Mouse (Mus musculus) G1E-ER4 (cell line): Measurements from ENCODE around the gene Ninl. TPM values are rescaled to one million over a fixed set of nuclear protein-coding genes. Genes with fewer than 3 reads are reported as not detected.

Experiments used
- GATA1 ChIP-seq: IDR thresholded peaks from one replicate; pipeline ENCODE4 v1.8.0; 2012; ENCODE audit warnings: low read length, inconsistent platforms
- polyA plus RNA-seq: library from polyadenylated mRNA; stranded (reverse); fragments of >175 nt; gene quantifications from 2 replicates; pipeline ENCODE4 v1.2.3, GENCODE M21; 2012

Gene Ninl
- polyA plus RNA-seq, 1 experiment: 9.6 TPM

DNA sequence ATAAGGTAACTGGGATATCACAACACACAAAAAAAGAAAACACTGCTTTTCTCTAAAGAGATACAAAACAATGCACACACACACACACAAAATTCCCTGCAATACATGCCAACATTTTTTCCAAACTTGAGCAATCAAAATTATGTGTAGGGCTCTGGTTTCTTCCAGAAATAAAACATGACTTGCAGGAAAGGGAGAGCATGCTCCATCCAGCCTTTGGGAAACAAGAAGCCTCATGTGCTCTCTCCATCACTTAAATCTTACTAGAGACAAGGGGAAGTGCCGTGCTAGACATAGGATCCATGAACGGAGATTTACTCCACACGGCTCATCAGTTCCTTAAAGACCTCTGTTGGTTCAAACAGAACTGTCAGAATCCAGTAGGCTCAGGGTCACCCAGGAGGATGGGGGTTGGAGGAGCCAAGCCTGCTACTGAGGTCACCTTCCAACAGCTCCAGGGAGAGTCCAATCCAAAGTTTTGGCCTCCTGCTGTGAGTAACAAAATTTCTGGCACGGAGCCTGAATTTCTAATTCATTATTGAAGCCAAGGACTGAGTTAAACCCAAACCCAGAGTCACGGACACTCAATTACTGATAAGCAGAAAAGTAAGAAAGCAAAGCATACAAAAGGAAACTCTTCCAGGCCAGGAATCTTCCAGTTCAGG lies 32.8 kb downstream of the Ninl start:
- TF ChIP-seq GATA1: no peak

DNA sequence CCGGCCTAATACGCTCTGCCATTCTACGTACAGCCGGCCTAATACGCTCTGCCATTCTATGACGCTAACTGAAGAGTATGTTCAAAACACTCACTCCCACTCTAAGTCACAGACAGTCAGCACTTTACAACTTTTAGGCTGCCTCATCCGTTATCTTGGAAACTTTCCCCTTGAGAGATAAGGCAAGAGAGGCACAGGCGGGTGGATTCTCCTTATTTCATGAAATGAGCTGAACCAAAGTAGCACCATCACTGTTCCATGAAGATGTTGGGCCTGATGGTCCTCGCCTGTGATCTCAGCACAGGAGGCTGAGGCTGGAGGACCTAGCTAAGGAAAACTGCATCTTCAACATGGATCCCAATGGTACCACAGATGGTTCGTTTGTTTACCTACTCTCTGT lies 34.8 kb downstream of the Ninl start:
- TF ChIP-seq GATA1: no peak

DNA sequence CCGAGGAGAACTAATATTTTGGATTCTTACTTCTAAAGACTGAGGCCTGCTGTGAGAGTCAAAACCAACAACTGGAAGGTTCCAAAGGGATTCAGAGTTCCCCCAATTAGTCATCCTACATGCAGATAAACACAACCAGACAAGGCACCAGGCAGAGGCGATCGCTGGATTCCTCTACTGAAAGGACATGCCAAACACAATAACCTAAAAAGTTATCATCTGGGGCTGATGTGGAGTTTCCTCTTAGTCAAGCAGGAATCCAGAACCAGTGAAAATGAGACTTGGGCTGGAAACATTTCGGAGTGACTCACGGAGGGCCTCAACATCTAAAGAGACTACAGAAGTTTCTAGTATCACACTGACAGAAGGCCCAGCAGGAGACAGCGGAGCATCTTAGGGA lies 35.4 kb downstream of the Ninl start:
- TF ChIP-seq GATA1: no peak

DNA sequence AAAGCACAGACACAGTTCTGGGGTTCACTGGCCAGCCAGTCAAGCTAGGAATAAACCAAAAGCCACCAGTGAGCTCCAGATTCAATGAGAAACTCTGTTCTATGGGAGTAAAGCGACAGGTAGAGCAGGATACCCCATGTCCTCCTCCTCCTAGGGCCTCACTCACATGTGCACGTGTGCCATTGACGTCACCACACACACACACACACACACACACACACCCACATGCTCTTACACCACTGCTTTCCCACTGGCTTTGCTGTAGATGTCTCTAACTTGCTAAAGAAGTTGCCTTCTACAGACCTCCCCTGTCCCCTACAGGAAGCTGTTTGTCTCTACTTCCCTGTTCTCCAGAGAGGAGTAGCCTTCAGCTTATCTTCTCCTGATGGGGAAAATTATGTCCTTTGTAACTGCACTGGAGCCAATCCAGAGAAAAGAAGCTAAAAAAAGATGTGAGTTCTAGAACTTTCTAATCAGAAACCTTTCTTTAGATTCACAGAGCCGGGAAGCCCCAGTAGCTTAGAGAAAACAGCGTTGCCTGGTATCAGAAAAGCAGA lies 37.5 kb downstream of the Ninl start:
- no peak for TF ChIP-seq GATA1

DNA sequence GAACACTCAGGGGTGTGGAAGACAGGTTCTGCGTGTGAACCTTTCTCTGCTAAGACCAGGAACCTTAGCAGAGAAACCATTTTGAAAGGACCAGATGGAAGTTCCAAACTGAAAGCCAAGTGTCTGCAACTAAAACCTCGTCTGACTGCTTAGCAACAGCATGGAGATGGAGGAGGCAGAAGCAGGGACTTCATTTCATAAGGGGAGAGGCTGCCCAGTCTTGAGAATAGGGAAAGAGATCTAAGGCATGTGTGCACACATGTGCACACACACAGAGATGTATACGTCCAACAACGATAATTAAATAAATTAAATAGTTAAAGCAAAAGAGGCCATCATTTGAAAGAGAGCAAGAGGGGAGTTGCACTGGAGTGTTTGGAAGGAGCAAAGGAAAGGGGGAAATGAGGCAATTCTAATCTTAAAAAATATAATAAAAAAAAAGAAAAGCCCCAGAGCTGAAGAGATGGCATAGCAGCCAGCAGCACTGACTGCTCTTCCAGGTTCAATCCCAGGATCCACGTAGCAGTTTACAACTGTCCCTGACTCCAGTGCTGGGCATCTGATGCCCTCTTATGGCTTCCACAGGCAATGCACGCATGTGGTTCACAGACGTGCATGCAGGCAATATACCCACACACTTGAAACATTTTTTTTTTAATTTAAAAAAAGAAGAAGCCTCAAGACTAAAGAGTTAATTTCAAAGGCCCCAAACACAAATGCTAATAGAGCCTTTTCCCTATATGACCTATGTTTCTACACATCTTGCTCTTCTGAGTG lies 38.6 kb downstream of the Ninl start:
- no peak for TF ChIP-seq GATA1

DNA sequence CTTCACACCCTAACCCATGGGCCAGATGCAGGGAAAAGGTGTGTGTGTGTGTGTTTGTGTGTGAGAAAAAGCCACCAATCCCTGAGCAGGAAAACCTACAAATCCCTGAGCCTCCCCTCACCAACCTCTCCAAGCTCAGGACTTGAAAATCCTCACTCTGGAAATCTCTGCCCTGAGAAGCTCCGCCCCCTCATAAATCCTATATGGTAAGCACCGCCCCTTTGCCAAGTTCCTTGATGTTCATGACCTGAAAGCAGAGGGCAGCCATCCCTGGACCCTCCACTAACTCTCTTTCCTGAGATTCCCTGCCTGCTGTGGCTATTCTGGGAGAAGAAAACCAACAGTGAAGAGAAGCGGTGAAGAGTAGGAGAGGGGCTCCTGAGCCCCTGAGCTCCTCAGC lies 40.2 kb downstream of the Ninl start:
- no peak for TF ChIP-seq GATA1

DNA sequence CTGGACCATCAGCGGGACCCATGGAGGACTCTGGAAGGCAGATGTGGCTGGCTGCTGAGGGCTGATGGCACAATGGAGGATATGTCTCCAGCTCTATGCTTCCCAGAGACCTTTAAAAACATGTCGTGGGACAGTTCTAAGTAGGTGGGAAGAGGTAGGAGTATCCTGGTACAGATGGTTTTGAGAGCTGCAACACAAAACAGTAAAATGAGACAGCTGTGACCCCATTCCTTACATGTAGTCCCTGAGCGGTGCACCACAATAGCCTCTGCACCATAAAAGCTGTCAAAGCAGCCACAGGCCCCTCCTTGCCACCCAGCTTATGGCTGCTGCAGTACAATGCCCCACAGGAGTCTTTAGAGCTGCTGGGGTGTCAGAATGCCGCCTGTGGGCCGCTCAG lies 41.6 kb downstream of the Ninl start:
- TF ChIP-seq GATA1: no peak

DNA sequence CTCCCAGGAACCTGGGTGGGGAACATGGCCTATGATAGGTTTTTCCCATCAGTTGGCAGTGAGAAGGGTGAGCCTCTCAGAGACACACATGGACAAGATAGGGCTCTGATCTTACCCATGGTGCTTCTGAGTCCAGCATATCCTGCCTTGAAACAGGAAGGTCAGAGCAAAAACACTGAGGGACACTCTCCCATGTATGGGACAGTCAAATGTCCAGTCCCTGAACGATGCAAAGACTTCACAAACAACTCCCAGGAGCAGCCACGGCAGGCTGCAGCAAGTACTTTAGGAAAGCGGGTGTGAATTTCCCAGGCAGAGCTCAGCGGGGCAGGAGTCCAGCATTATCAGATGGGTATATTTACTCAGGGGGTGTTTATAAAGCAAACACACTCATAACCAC lies 43.9 kb downstream of the Ninl start:
- TF ChIP-seq GATA1: no peak

DNA sequence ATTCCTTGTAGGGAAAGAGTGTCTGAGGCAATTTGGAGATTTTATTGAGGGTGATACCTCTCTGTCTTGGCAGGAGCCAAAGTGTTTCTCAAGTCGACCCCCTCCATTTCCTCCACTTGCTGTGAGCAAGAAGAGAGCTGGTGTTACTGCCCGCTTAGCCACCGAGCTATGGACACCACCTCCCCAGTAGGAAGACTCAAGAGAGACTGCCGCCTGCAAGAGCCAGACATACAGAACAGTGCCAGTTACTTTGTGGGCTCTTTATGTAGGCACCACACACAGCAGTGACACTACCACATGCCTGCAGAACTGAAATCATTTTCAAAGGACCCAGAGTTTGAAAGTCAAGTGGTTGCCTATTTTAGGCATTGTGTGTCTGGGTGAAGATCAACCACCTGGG lies 48.1 kb downstream of the Ninl start:
- TF ChIP-seq GATA1: no peak

DNA sequence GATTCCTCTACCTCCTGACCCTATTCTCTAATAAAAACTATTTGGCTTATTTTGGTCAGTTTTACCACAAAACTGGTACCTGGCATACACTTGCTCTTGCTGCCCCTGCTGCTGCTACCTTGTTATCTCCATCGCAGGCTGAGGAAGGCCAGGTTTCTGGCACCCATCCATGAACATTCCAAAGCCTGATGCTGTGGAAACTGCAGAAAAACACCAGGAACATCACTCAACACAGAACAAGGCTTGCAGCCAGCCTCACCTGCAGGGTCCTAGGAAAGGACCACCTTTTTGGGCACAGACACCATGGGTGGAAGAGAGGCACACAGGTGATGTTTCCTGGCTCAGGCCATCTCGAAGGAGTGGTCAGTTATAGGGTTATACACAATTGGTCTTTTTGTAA lies 48.7 kb downstream of the Ninl start:
- no peak for TF ChIP-seq GATA1

DNA sequence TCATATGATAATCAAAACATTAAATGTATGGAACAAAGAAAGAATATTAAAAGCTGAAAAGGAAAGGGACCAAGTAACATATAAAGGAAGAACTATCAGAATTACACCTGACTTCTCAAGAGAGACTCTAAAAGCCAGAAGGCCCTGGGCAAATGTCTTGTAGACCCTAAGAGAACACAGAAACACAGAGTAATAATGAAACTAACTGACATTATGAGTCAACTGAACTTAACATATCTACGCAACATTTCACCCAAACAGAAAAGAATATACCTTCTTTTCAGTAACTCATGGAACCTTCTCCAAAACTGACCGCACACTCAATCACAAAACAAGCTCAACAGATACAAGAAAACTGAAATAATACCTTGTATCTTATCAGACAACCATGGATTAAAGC lies 53.8 kb downstream of the Ninl start:
- TF ChIP-seq GATA1: no peak

DNA sequence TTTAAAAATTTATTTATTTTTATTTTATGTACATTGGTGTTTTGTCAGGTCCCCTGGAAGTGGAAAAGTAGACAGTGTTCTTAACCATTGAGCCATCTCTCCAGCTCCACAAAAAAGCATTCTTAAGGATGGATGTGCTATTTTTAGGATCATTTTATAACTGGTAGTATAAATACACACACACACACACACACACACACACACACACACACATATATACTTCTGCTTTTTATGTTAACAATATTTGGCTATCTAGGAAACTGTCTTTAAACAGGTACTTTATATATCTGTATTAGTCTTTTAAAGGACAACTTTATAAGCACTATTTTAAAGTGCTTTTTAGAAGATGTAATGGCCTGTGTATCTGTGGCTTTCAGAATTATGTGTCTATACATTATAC lies 57.1 kb downstream of the Ninl start:
- TF ChIP-seq GATA1: no peak

DNA sequence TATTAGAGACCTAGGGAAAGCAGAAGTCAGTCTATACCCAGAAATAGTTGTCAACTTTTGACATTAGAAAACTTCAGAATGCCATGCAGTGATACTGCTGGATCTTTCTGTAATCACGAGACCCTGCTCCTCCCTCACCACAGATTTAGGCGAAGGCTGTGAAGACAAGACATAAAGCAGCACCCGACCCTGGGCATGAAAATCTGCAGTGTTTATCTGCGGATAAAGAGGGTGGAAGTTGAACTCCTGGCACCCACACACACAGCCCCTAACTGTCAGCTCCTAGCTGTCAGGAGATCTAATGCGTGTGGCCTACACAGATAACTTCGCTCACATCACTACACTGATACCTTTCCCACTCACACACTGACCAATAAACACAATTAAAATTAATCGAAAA lies 57.7 kb downstream of the Ninl start:
- TF ChIP-seq GATA1: no peak

DNA sequence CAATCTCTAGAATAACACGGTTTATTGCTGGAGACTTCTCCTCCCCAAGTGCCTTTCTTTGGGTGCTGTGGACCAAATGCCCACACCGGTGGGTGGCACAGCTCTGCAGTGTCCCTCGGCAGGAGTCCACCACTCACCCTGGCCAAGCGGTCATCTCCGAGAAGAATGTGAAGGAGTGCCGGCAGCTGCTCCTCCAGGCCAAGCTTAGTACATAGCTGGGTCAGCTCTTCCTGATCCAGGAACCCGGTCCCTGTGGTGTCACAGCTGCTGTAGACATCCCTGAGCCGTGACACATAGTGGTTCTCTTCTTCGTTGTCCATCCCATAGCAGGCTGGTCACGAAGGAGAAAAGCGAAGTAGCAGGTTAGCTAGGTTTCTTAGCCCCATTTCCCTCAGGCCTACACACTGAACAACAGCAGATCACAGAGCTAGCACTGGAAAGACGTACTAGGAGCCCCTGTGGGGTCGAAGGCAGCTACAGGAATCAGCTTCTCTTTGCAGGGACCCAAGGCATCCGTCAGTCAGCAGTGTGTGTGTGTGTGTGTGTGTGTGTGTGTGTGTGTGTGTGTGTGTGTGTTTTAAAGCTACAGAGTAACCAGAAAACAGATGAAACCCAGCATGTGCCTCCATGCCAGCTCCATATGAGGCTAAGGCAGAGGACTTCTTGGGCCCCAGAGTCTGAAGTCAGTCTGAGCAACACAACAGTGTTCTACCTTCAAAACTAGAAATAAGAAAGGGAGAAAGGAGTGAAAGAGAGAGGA lies 59.1 kb downstream of the Ninl start:
- no peak for TF ChIP-seq GATA1

DNA sequence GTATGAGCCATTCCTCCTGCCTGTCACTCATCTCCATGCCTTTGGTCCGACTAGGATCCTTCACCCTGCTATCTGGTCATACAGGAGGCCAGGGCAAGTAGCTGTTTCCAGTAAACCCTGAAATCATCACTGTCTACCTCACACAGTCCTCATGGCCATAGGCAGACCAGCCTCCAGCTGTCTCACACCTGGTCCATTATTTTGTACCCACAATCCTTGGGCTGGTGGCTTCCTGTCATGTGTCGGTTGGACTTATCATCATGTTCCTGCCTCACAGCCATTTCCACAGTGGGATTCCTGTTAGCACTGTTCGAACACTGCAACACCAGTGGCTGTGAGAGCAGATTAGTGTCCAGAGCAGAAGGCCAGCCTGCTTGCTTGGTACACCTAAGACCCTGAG lies 60.4 kb downstream of the Ninl start:
- TF ChIP-seq GATA1: no peak

DNA sequence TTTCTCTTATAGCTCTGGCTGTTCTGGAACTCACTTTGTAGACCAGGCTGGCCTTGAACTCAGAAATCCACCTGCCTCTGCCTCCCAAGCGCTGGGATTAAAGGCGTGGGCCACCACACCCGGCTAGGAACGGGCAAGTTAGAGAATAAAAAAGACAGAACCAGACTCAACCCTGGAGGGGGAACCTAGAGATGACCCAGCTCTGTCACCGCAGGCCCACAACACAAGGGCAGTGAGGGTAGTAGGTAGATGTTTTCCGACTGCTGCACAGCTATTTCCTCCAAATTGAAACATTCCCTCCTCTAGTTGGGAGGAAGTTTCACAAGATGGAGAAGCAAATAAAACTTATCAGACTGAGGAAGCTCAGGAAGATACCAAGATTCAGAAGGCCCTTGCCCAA lies 61.5 kb downstream of the Ninl start:
- no peak for TF ChIP-seq GATA1
